Mouse (Mus musculus) T-helper 2 cell (primary cell): ENCODE results near the gene Dcun1d2.

ENCODE experiments used
- in situ Hi-C: fragments of 300-600 bp; cut with MboI, MseI; formaldehyde crosslinking; loops from one replicate; pipeline ENCODE4 v1.15.1; 2025; ENCODE audit warnings: high pct_unique_total_duplicates

Gene Dcun1d2

GRCm38 (mm10) chr8:13287692-13288623 lies at the start of gene Dcun1d2, which contains the start of gene Tmco3:
Gene Dcun1d2, minus strand, starts transcription at chr8:13288131.
Gene Tmco3, plus strand, starts transcription at chr8:13288190.
- in situ Hi-C loops = loop anchor here (5.0 kb wide), 1 partner anchor 49 kb away; the partner anchor contains the start of gene Tfdp1

- in situ Hi-C loops = loop anchor here (5.0 kb wide), 2 partner anchors 50 to 665 kb away; partner anchors contain the start of genes Dcun1d2, Tmco3 and Tubgcp3
Measured at GRCm38 (mm10) chr8:13337678-13338077, 49.7 kb upstream of the Dcun1d2 start.

- in situ Hi-C loops = loop anchor here (5.0 kb wide), 2 partner anchors 50 to 665 kb away; partner anchors contain the start of genes Dcun1d2, Tmco3 and Tubgcp3
Measured at GRCm38 (mm10) chr8:13337245-13337644, 49.3 kb upstream of the Dcun1d2 start.

GRCm38 (mm10) chr8:13334671-13335070 lies 46.7 kb upstream of the Dcun1d2 start:
- in situ Hi-C loops = loop anchor here (5.0 kb wide), 2 partner anchors 47 to 662 kb away; partner anchors contain the start of genes Dcun1d2, Tmco3 and Tubgcp3

- in situ Hi-C loops = no loop called here
Measured at GRCm38 (mm10) chr8:13326598-13326997, 38.7 kb upstream of the Dcun1d2 start.

- in situ Hi-C loops = no loop called here
Measured at GRCm38 (mm10) chr8:13316671-13317070, 28.7 kb upstream of the Dcun1d2 start.

GRCm38 (mm10) chr8:13314922-13315321 lies 27.0 kb upstream of the Dcun1d2 start:
- in situ Hi-C loops = no loop called here

GRCm38 (mm10) chr8:13306916-13307315 lies 19.0 kb upstream of the Dcun1d2 start:
- in situ Hi-C loops = no loop called here

GRCm38 (mm10) chr8:13306309-13306909 lies 18.5 kb upstream of the Dcun1d2 start:
- in situ Hi-C loops = no loop called here

GRCm38 (mm10) chr8:13305884-13306283 lies 18.0 kb upstream of the Dcun1d2 start:
- in situ Hi-C loops = no loop called here

- in situ Hi-C loops = no loop called here
Measured at GRCm38 (mm10) chr8:13305459-13305858, 17.5 kb upstream of the Dcun1d2 start.

GRCm38 (mm10) chr8:13301036-13301435 lies 13.1 kb upstream of the Dcun1d2 start:
- in situ Hi-C loops = no loop called here

- in situ Hi-C loops = no loop called here
Measured at GRCm38 (mm10) chr8:13299571-13299970, 11.6 kb upstream of the Dcun1d2 start.

GRCm38 (mm10) chr8:13293677-13294470 lies 5.9 kb upstream of the Dcun1d2 start:
- in situ Hi-C loops = no loop called here

GRCm38 (mm10) chr8:13292364-13292763 lies 4.4 kb upstream of the Dcun1d2 start:
- in situ Hi-C loops = no loop called here

- in situ Hi-C loops = loop anchor here (5.0 kb wide), 1 partner anchor 49 kb away; the partner anchor contains the start of gene Tfdp1
Measured at GRCm38 (mm10) chr8:13288646-13289045, 715 bp upstream of the Dcun1d2 start.

GRCm38 (mm10) chr8:13287304-13287691 lies 633 bp downstream of the Dcun1d2 start:
- in situ Hi-C loops = loop anchor here (5.0 kb wide), 1 partner anchor 50 kb away; the partner anchor contains the start of gene Tfdp1

- in situ Hi-C loops = no loop called here
Measured at GRCm38 (mm10) chr8:13283200-13283599, 4.7 kb downstream of the Dcun1d2 start.

GRCm38 (mm10) chr8:13276941-13277447 lies 10.9 kb downstream of the Dcun1d2 start:
- in situ Hi-C loops = no loop called here

- in situ Hi-C loops = no loop called here
Measured at GRCm38 (mm10) chr8:13272834-13273233, 15.1 kb downstream of the Dcun1d2 start.

- in situ Hi-C loops = no loop called here
Measured at GRCm38 (mm10) chr8:13267566-13267965, 20.4 kb downstream of the Dcun1d2 start.
